Mouse (Mus musculus): ENCODE measurements around the gene Reln.

Reln gene

GRCm38 (mm10) chr5:21846616-21847290 is 497.7 kb downstream of the Reln start:
- no peak for DNase-seq (ENCODE audit: low read depth, low spot score)

GRCm38 (mm10) chr5:21844676-21845075 is 499.8 kb downstream of the Reln start:
- DNase-seq (ENCODE audit: low read depth, low spot score) = peak; percentile 23
